Mouse (Mus musculus): ENCODE measurements around the gene Mblac1. TPM values are rescaled to one million over a fixed set of nuclear protein-coding genes. Genes with fewer than 3 reads are reported as not detected.

The Mblac1 gene
- total and polyA plus RNA-seq, 2 experiments: 1.0 to 2.1 TPM

DNA sequence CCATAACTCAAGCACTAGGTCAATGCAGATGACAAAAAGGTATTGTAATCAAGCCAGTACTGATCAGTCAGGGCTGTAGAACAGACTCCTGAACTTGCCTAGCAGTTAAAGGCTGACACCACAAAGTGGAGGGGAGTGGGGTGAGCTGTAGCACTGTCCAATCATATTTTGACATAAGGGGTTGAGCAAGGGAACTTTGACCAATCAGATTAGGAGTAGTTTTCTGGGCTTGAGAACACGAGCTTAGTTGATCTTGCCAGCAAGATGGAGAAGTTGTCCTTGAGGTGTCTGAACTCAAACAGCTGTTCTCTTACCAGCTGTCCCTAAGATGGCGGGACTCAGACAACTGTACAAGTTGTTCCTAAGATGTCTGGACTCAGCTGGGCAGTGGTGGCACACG, 20.9 kb upstream of the Mblac1 start:
- H3K9ac ChIP-seq (ENCODE audit: low read depth, low read length): no peak overlapping the region
- DNase-seq (ENCODE audit: extremely low read depth, low read depth, low spot score): no peak
- no peak for TF ChIP-seq CTCF (IDR thresholded peaks at IDR 0.05; ENCODE audit: low read depth, low read length)
- TF ChIP-seq POLR2A (IDR thresholded peaks at IDR 0.05; ENCODE audit: extremely low read depth, insufficient read depth, low read length): no peak
- H3K4me1 ChIP-seq (ENCODE audit: control insufficient read depth, insufficient read depth, low read length): peaks cover 2% of the 10 kb centered on the region; the same call in 1 of the 2 replicates
- no peak overlapping the region for H3K4me3 ChIP-seq (ENCODE audit: insufficient read depth, low read depth, low read length)
- 76% methylated on average over 3 of the region's 3 CpGs for WGBS
- H3K79me2 ChIP-seq (ENCODE audit: control insufficient read depth, insufficient read depth, low read length): no peaks in the 10 kb centered on the region; the same call in 1 of the 2 replicates
- H3K27me3 ChIP-seq (ENCODE audit: control insufficient read depth, insufficient read depth, low read length): no peaks in the 10 kb centered on the region
- peaks cover 10% of the 10 kb centered on the region for H3K36me3 ChIP-seq (ENCODE audit: control insufficient read depth, insufficient read depth, low read length)
- H3K27ac ChIP-seq (replicated peaks; ENCODE audit: insufficient read depth, low read depth, low read length): no peak overlapping the region

- Histone ChIP-seq H3K27me3 (ENCODE audit: control insufficient read depth, insufficient read depth, low read length) (no peaks in the 10 kb centered on the region), H3K4me1 (ENCODE audit: control insufficient read depth, insufficient read depth, low read length) (peaks cover 5% of the 10 kb centered on the region), H3K79me2 (ENCODE audit: control insufficient read depth, insufficient read depth, low read length) (no peaks in the 10 kb centered on the region), H3K27ac (replicated peaks; ENCODE audit: insufficient read depth, low read depth, low read length) (peak within 1 kb of the TSS; percentile 91), H3K9ac (ENCODE audit: low read depth, low read length) (peak within 1 kb of the TSS; percentile 87), H3K4me3 (ENCODE audit: insufficient read depth, low read depth, low read length) (peak within 1 kb of the TSS; percentile 65), H3K36me3 (ENCODE audit: control insufficient read depth, insufficient read depth, low read length) (no peaks in the 10 kb centered on the region)
- peak; percentile 88 for TF ChIP-seq POLR2A (IDR thresholded peaks at IDR 0.05; ENCODE audit: extremely low read depth, insufficient read depth, low read length)
- no peak for TF ChIP-seq CTCF (IDR thresholded peaks at IDR 0.05; ENCODE audit: low read depth, low read length)
- DNase-seq (ENCODE audit: extremely low read depth, low read depth, low spot score): peak; percentile 85
- under 1% methylated on average over 31 of the region's 31 CpGs for WGBS
These were observed 7.0 kb upstream of the Mblac1 start, which contains the start of the genes Taf6 and Cnpy4 for GRCm38 (mm10) chr5:138186950-138187638. Gene Taf6 (minus strand): TSS chr5:138187451. Gene Cnpy4 (plus strand): TSS chr5:138187485.

- H3K4me1 ChIP-seq (ENCODE audit: control insufficient read depth, insufficient read depth, low read length): peaks cover 5% of the 10 kb centered on the region
- H3K9ac ChIP-seq (ENCODE audit: low read depth, low read length): peak overlapping the region; percentile 87
- H3K79me2 ChIP-seq (ENCODE audit: control insufficient read depth, insufficient read depth, low read length): no peaks in the 10 kb centered on the region
- TF ChIP-seq POLR2A (IDR thresholded peaks at IDR 0.05; ENCODE audit: extremely low read depth, insufficient read depth, low read length): no peak
- TF ChIP-seq CTCF (IDR thresholded peaks at IDR 0.05; ENCODE audit: low read depth, low read length): no peak
- WGBS: 0% methylated on average over 10 of the region's 10 CpGs
- H3K4me3 ChIP-seq (ENCODE audit: insufficient read depth, low read depth, low read length): peak overlapping the region; percentile 65
- no peaks in the 10 kb centered on the region for H3K27me3 ChIP-seq (ENCODE audit: control insufficient read depth, insufficient read depth, low read length)
- peak overlapping the region; percentile 91 for H3K27ac ChIP-seq (replicated peaks; ENCODE audit: insufficient read depth, low read depth, low read length)
- DNase-seq (ENCODE audit: extremely low read depth, low read depth, low spot score): peak; percentile 86
- H3K36me3 ChIP-seq (ENCODE audit: control insufficient read depth, insufficient read depth, low read length): no peaks in the 10 kb centered on the region
These were observed 6.3 kb upstream of the Mblac1 start for GRCm38 (mm10) chr5:138187661-138188306.

DNA sequence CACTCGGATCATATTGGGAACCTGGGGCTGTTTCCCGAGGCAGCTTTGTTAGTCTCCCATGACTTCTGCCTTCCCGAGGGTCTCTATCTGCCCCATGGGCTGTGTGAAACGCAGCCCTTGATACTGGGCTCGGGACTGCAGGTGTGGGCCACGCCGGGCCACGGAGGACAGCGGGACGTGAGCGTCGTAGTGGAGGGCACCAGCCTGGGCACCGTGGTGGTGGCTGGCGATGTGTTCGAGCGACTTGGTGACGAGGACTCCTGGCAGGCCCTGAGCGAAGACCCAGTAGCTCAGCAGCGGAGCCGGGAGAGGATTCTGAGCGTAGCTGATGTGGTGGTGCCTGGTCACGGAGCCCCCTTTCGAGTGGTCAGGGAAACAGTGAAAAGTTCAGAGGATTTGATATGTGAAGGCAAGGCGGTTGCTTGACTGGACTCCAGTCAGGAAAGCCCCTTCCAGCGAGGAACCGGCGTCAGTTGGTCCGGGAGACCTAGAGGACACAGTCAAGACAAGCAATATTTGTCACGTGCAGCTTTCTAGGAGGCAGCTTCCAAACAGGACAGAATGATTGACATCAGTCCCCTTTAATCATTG, 736 bp downstream of the Mblac1 start:
- no peaks in the 10 kb centered on the region for H3K79me2 ChIP-seq (ENCODE audit: control insufficient read depth, insufficient read depth, low read length)
- H3K27ac ChIP-seq (replicated peaks; ENCODE audit: insufficient read depth, low read depth, low read length): peak overlapping the region; percentile 39; the same call in 1 of the 2 replicates
- no peak for DNase-seq (ENCODE audit: extremely low read depth, low read depth, low spot score)
- H3K4me1 ChIP-seq (ENCODE audit: control insufficient read depth, insufficient read depth, low read length): peaks cover 7% of the 10 kb centered on the region; the same call in 1 of the 2 replicates
- H3K4me3 ChIP-seq (ENCODE audit: insufficient read depth, low read depth, low read length): peak overlapping the region; percentile 59
- WGBS: 23% methylated on average over 29 of the region's 29 CpGs
- H3K27me3 ChIP-seq (ENCODE audit: control insufficient read depth, insufficient read depth, low read length): no peaks in the 10 kb centered on the region
- H3K9ac ChIP-seq (ENCODE audit: low read depth, low read length): peak overlapping the region; percentile 76
- TF ChIP-seq POLR2A (IDR thresholded peaks at IDR 0.05; ENCODE audit: extremely low read depth, insufficient read depth, low read length): no peak
- TF ChIP-seq CTCF (IDR thresholded peaks at IDR 0.05; ENCODE audit: low read depth, low read length): no peak
- no peaks in the 10 kb centered on the region for H3K36me3 ChIP-seq (ENCODE audit: control insufficient read depth, insufficient read depth, low read length)

DNA sequence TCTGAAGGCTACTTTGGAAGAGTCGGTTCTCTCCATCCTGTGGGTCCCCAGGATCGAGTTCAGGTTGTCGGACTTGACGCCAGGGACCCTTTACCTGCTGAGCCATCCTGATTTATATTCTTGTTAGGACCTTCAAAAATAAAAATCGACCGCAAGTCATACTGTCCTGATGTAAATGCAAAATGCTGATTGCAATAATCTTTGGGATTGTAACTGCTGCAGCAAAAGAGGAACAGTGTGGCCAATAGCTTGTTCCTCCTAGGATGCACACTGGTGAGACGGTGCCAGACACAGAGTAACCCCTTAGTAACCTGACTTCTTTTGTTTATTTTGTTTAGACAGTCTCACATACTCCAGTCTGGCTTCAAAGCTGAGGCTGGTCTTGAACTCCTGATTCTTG, 1.3 kb downstream of the Mblac1 start:
- Histone ChIP-seq H3K36me3 (ENCODE audit: control insufficient read depth, insufficient read depth, low read length) (no peaks in the 10 kb centered on the region), H3K4me3 (ENCODE audit: insufficient read depth, low read depth, low read length) (no peak overlapping the region), H3K4me1 (ENCODE audit: control insufficient read depth, insufficient read depth, low read length) (peaks cover 7% of the 10 kb centered on the region; the same call in 1 of the 2 replicates), H3K27ac (replicated peaks; ENCODE audit: insufficient read depth, low read depth, low read length) (no peak overlapping the region), H3K9ac (ENCODE audit: low read depth, low read length) (no peak overlapping the region), H3K79me2 (ENCODE audit: control insufficient read depth, insufficient read depth, low read length) (no peaks in the 10 kb centered on the region), H3K27me3 (ENCODE audit: control insufficient read depth, insufficient read depth, low read length) (no peaks in the 10 kb centered on the region)
- no peak for DNase-seq (ENCODE audit: extremely low read depth, low read depth, low spot score)
- WGBS: 79% methylated on average over 7 of the region's 7 CpGs
- no peak for TF ChIP-seq CTCF (IDR thresholded peaks at IDR 0.05; ENCODE audit: low read depth, low read length)
- no peak for TF ChIP-seq POLR2A (IDR thresholded peaks at IDR 0.05; ENCODE audit: extremely low read depth, insufficient read depth, low read length)
